Mouse (Mus musculus) myocyte (in vitro differentiated cells): ENCODE data around the gene Snf8.

Experiments used
- POLR2A ChIP-seq: IDR thresholded peaks from one replicate; pipeline ENCODE4 v1.6.1; 2011; ENCODE audit warnings: low read depth, mild to moderate bottlenecking, control low read depth, moderate library complexity; ENCODE audit not compliant: insufficient read length
- TCF12 ChIP-seq: IDR thresholded peaks from one replicate; pipeline ENCODE4 v1.6.1; 2011; ENCODE audit warnings: mild to moderate bottlenecking, control low read depth; ENCODE audit not compliant: poor library complexity, insufficient read depth, severe bottlenecking
- USF1 ChIP-seq: IDR thresholded peaks from one replicate; pipeline ENCODE4 v1.6.1; 2011; ENCODE audit warnings: low read depth, mild to moderate bottlenecking, control low read depth, moderate library complexity

DNA sequence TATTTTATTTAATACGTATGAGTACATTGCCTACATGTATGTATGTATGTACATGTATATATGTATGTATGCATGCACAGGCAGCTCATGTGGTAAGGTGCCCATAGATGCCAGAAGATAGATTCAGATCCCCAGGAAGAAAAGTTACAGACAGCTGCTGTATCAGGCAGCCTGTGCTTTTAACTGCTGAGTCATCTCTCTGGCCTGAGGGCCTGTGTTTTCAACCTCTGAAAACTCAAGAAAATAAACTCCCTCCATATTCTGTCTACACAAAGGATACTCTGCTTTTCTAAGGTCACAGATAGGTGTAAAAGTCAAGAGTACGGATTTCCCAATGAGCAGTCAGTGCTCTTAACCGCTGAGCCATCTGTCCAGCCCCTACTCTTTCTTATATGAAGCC, 16.2 kb downstream of the Snf8 start:
- no peak for TF ChIP-seq TCF12
- no peak for TF ChIP-seq USF1
- no peak for TF ChIP-seq POLR2A
